Mouse (Mus musculus): ENCODE measurements around the gene Dclk2. TPM values are rescaled to one million over a fixed set of nuclear protein-coding genes. Genes with fewer than 3 reads are reported as not detected.
A peak's percentile ranks its signal among the peaks of the same experiment; 100 is the strongest.

Gene Dclk2
- total RNA-seq, 2 experiments from 2014 or later: 0.21 to 0.66 TPM

DNA sequence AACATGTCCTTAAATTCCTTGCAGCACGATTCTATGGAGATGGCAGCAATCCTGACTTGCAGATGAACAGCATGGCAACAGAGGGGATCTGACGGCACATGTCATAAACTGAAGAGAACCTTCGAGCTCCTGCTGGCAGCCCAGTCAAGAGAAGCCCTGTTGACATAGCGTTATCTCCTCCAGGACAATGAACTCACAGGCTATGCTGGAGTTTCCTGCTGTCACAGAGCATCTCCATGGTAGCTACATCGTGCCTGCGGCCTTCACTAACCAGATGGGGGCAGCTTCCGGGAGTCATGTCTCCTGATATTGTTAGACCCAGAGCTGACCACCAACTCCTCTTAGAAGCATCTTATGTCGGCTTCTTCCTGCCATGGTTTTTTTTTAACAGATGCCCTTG is 117.8 kb downstream of the Dclk2 start:
- DNase-seq (ENCODE audit: low spot score): no peak

DNA sequence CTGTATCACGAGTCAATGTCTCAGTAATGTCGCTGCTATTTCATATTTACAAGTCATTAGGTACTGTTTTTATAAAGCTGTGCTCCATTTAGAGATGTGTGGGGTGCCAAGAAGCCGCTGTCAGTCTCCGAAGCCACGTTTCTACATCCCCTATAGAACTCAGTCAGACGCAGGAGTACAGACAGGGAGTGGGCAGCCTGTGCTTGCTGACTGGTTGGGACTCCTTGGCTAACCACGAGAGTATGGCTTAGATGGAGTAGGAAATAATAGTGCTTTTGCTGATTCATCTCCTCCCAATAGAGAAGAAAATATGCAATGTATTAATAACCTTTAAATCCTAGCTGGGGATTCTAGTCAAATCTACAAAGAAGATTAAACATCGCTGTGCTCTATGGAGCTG is 119.8 kb downstream of the Dclk2 start:
- DNase-seq (ENCODE audit: low spot score): no peak

DNA sequence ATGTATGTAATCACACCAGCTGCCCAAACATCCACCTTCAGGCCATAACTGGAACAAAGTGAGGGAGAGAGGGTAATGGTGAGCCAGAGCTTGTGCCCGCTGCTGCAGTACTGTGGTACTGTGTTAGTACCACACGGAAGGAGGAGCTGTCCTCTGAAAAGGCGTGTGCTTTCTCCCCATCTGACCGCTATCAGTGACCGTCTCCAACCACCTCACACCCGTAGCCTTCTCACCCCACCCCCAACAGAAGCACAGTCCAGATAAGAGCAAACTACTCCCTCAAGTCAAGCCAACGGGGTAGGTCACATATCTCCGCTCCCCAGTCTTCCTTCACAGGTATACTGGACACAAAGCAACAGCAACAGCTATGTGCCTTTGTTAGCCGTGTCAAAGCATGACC is 121.6 kb downstream of the Dclk2 start:
- no peak for DNase-seq (ENCODE audit: low spot score)

DNA sequence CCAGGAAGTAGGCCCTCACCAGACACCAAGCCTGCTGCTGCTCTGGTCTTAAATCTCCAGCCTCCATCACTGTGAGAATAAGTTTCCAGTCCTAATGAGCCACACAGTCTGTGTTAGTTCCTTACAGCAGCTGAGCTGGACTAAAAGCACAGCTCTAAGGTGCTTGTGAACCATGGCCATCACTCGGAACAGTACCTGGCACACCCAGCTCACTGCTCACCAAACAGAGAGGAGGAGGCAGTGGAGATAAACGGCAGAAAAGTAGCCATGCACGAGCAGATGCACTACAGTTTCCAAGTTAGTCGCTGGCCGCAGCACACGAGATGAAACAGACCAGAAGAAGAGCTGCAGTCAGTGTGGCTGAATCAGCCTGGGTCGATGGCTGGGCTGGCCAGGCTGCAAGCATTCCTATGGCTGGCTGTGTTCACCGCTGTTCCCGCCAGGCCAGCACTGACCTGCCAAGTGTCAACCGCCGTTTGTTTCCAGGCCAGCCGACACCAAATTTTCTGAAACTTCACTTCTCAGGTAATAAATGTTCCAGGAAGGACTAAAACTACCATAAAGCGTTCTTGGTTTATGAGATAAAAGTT is 122.7 kb downstream of the Dclk2 start:
- no peak for DNase-seq (ENCODE audit: low spot score)

DNA sequence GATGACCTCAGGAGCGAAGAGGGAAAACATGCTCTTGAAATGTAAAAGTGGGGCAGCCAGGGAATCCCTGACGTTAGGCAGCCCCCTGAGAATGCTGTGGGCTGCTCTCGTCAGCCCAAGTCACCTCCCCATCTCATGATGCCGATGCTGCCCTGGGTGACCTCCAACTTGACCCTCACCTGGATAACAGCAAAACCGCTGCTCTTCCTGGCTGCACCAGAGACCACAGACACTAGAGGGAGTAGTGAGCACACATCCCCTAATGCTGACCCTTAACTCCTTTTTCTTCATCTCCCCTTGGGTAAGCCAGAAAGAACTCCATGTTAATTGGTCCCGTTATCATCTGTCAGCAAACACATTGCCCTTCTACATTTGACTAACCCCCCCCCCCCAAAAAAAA is 123.9 kb downstream of the Dclk2 start:
- no peak for DNase-seq (ENCODE audit: low spot score)

DNA sequence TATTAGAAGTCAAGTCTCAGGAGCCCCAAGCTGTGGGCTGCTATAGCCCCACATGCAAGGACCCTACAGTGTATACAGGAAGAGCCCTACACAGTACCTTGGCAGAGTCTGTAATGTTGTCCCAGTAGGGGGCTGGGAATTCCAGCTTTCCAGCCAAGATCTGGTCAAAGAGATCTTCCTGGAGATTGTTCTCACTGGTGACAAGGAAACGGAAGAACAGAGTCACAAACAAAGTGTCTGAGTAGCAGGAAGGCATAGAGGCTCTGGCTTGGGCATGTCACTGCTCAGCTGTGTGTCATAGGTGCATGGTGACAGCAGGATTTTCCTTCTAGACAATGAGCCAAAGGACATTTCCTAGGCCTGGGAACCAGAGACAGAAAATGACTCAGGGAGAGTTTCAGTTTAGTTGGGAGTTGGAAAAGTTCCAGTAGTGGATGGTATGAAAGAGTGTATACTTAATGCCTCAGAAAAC is 126.9 kb downstream of the Dclk2 start:
- no peak for DNase-seq (ENCODE audit: low spot score)

DNA sequence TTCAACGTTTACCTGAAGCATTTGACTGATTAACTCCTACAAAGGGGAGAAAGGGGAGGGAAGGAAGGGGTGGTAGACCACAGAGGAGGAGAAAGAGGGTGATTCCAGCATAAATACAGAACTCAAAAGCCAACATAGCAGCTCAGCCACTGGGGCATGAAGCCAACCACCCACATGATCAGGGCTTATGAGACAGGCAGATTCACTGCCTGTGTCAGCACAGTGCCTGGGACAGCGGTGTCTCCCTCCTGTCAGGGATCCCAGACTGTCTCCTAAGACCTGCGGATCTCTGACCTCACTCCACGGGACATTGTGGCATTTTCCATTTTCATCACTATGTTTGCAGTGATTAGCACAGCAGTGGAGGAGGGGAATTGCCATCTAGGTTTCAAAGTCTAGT is 127.4 kb downstream of the Dclk2 start:
- no peak for DNase-seq (ENCODE audit: low spot score)

DNA sequence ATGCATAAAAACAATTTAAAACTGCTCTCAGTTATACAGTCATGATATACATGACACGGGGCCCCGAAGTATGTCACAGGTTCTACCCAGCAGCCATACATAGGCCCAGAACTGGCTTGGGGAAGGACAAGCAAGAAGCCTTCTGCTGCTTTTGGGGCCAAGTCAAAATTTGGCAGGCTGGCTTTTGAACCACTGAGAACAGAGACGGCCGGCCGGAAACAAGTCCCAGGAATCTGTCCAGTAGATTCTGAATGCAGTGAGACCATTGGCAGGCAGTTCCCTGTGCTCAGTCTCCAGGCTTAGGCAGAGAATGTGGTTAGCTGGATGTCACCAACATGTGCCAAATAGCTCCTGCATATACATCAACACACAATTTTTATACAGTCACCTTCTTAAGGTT is 130.9 kb downstream of the Dclk2 start:
- DNase-seq (ENCODE audit: low spot score): no peak

DNA sequence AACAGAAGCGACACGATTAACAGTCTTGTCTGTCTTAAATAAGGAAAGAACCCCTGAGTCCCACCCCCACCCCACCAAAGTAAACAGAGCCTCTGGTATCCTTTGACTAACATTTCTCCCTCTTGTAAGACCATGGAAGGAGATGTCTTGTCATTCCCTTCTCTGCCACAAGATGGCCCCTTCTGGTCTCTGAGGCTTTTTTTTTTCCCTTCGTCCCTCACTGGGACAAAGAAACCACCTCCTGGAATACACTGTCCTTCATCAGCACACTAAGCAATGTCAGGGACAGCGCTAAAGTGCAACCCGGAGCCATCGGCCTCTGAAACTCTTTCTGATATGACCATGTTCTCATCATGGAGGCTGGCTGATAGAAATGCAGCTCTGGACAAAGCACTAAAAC is 131.9 kb downstream of the Dclk2 start:
- DNase-seq (ENCODE audit: low spot score): peak; percentile 59

DNA sequence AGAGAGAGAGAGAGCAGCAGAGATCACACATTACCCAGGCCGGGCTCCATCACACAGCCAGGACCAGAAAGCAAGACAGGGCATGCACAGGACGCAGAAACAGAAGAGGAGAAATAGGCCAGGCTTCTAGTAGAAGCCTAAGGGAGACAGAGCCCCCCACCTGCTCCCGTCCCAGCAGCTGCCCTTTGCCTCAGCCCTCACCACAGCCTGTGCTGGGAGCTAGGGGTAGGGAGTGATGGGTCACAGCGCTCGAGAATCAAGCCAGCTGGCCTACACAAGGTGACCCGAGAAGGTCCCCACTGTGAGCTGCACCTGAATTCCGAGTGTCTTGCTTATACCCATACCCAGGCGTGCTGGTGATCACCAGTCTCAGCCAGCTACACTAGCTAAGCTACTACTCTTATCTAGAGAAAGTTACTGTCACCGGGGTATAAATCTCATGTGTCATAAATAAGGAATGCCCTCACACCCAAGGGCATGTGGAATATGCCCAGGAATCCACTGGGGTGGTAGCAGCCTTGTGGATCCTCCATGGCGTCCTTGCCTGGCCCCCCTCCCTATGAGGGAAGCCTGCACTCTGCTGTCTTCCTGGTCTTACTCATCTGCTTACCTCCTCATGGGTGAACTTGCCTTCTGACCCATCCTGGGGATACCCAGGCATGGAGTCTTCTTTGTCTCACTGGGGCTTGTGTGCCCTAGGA is 133.1 kb downstream of the Dclk2 start:
- DNase-seq (ENCODE audit: low spot score): no peak

DNA sequence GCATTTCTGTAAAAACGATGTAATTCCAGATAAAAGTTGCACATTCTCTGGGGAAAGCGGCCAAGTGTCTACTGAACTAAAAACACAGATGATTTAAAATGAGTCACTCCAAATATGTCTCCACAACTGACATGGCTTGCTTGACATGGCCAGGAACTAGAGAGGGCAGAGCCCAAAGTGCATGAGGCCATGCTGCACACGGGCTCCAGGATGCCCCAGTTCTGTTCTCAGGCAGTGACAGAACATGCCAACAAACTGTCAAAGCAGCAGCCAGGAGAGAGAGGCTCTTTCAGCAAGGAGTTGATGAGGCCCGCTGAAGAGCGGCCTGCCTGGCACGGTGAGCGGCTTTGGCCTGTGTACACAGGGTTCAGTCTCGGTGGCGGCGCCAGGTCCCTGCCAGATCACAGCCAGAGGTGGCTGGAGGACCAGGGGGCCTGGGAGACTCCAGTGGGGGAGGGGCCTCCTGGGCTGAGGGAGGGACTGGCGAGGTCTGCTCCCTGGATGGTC is 133.8 kb downstream of the Dclk2 start:
- DNase-seq (ENCODE audit: low spot score): peak; percentile 70

DNA sequence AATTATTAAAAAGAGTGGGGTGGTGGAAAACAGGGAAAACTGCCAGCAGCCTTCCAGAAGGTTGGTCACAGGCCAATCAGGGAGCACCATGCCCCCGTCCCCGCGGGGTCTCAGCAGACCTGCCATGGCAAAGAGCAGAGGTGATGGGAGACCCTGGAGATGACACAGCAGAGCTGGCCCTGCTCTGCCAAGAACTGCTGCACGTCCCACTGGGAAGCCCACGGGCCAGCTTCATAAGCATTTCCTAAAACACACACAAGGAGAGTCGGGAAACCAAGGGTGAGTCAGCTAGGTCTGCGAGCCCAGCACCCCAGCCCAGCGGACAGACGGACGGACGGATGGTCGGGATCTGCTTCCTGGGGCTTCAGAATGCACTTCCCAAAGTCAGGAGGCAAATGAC is 134.4 kb downstream of the Dclk2 start:
- DNase-seq (ENCODE audit: low spot score): no peak

DNA sequence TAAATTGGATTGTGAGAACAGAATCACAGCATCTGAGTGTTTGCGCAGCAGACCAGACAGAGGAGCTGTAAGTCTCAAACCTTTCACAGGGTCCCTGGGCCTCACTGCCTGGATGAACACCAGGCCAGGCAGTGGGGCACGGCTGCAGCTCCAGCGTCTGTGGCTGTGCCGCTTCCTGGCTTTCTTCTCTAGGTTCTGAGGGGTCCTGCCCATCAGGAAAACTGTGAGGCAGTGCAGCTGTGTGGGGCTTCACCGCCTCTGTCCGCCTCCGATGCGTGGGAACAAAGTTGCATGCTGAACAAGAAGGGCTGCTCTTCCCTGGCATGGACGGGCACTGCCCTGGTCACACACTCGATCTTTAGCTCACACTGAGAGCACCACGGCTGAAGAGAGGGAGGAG is 135.7 kb downstream of the Dclk2 start:
- DNase-seq (ENCODE audit: low spot score): no peak

DNA sequence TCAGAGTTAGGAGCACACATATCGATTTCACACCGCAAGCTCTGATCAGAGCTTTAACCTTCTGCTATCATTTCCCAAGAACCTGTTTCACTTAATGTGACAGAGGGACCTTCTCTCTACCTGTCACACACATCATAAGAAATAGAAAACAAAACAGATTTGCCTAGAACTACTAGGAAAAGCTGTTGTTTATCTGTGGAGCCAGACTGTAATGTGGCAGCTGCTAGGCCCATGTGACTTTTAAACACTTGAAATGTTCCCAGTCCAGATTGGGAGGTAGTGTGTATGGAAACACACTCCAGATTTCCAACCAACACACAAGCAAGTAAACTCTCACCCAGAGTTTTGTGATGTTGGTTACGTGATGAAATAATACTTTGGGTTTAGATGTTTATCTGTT is 136.6 kb downstream of the Dclk2 start:
- DNase-seq (ENCODE audit: low spot score): no peak

DNA sequence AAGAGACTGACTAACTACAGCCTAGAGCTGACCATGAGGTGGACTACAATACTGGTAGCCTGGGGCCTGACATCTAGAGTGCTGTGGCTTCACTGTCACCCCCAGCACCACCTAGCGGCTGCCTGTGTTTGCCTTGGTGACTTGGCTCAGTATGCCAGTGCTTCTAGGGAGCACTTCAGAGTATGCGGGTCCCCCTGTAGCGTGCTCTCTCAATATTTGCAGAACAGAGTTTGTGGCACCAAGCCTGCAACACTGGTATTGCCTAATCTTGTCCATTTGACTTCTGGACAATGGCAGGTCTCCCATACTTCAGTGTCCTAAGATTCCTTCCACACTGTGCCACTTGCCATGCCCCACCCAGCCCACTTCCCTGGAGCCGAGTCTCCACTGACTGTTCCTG is 140.9 kb downstream of the Dclk2 start:
- no peak for DNase-seq (ENCODE audit: low spot score)

DNA sequence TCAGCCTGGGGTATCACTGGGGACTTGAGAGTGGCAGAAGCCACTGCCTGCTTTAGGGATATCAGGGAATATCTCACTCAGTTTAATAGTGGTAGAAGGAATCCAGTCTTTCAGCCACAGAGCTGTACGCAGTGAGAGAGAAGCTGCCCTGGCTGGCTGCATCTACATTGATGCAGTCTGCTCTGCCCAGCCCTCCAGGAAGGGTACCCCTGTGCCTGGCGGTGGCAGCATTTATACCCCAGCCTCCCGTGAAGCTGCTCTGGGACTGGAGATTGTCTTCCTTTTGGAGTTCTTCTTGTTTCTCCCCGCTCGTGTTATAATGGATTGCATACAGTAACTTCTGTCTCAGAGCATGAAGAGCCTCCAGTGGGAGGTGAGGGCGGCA is 145.2 kb downstream of the Dclk2 start:
- no peak for DNase-seq (ENCODE audit: low spot score)

DNA sequence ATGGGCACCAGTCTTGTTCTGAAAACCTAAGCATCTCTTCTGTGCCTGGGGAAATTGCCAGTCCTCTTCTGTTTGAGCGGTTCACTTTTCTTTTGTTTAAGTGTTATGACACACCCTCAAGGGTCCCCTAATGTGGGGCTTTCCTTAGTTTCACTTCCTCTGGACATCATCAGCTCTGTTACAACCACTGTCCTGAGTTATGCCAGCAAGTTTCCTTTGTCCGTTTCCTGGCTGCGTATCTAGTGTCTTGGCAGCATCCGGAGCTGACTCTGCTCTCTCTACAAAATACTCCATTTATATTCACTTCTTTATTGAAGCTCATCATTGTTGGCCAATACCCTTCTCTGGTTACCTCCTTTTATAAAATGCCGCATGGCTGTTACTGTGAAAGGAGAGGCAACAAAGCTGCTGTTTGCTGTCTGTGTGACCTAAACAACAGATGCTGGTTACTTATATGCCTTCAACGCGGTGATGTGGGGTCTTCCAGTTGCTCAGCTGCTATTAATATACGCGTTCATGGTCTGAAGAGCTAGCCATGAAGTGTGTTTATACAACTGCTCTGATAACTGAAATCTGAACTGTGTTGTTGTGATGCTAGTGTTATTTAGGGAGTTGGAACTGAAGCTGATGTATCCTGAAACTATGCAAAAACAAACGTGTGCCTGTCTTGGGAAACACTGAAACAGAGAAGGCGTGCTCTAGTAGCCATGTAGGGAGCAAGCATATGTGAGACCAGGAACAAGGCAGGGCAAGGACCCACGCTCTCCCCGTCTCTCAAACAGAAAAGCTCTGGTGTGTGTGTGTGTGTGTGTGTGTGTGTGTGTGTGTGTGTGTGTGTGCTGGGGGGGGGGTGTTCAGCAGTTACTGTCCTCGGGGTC is 145.8 kb downstream of the Dclk2 start:
- DNase-seq (ENCODE audit: low spot score): no peak

DNA sequence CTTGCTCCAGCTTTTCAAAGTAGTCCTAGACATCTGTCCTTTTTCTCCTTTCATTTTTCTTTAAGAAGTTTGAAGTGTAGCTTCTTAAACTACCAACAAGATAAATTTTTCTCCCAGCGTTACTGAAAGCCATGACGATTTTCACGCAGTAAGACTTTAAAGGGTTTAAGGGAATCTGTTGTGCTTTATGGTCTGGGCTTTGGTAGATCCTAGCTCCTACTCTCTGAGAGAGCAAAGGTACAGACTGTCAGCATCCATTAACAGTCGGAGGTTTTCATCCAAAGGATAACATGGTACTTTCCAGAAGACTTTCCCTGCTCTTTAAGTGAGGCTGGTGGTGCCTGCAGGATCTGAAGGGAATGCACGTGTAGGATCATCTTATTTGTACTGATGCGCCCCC is 151.7 kb downstream of the Dclk2 start:
- DNase-seq (ENCODE audit: low spot score): no peak

DNA sequence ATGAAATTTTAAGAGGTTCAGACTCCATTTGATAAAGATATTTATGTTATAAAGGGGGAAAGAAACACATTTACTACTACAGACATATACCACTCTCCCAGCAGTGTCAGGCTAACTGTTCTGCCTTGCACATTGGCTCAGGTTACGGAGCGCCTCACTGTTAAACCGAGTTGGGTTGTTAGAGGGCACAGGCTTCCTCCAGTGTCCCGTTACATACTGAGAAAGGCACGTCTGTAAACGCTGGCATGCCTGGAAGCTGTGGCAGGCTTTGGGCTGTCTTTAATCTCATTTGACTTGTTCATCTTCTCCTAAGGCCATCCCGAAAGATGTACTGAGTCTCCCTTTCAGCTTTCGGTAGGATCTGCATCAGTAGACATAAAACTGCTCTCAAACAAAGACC is 152.1 kb downstream of the Dclk2 start:
- peak; percentile 51 for DNase-seq (ENCODE audit: low spot score)

DNA sequence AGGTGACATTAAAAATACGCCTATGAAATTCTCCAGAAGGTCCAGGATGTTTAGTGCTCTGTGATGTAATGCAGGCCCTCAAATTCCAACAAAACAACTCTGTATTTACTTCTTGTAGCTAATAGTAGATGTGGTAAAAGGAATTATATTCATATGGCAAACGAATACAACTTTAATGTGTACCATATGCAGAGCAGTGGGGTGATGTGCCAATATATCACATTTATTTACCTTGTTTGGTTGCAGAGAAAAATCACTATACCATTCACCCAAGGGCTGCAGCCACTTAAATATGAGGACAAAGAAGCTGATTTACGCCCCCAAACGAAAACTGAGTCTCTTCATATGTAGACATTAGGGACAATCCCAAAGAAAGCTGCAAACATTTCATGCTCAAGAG is 158.2 kb downstream of the Dclk2 start:
- no peak for DNase-seq (ENCODE audit: low spot score)

DNA sequence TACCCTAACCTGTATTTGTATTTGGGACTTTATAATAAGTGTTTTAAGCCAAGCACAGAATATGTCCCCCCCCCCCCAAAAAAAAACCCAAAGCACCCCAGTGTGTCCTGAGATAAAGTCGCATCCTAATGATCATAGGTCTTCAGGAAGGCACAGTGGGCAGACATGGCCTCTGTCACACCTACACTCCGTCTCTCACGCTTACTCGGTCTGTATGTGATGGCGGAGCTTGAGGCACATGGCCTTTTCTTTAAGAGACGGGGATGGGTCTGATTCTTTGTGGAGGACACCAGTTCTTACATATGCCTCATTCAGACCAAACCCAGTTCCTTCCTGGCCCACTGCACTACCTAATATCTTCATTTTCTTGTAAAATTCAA is 158.6 kb downstream of the Dclk2 start:
- no peak for DNase-seq (ENCODE audit: low spot score)
